Mouse (Mus musculus) intestine, postnatal 0 days (tissue): ENCODE measurements around the gene Ndufa11. TPM values are rescaled to one million over a fixed set of nuclear protein-coding genes. Genes with fewer than 3 reads are reported as not detected.
A peak's percentile ranks its signal among the peaks of the same experiment; 100 is the strongest.

Experiments
- ATAC-seq: fragments of 200-750 bp; cut with Nextera tagmentation; 2 replicates; pipeline ENCODE4 v1.8.0; 2017; ENCODE audit warnings: mild to moderate bottlenecking, moderate TSS enrichment, moderate library complexity
- H3K27ac ChIP-seq: fragments of 300-500 bp; sonication (generic); 2 replicates; pipeline ENCODE4 v1.5.1; 2014; ENCODE audit warnings: mild to moderate bottlenecking, low read depth, low read length, moderate library complexity
- H3K27me3 ChIP-seq: fragments of 300-500 bp; sonication (generic); replicated peaks from 2 replicates; pipeline ENCODE4 v1.6.1; 2014; ENCODE audit warnings: low read length, mixed read lengths; ENCODE audit not compliant: control insufficient read depth, insufficient read depth
- H3K36me3 ChIP-seq: fragments of 300-500 bp; sonication (generic); 2 replicates; pipeline ENCODE4 v1.6.1; 2014; ENCODE audit warnings: mild to moderate bottlenecking, moderate library complexity; ENCODE audit not compliant: control insufficient read depth, insufficient read depth
- H3K4me1 ChIP-seq: fragments of 300-500 bp; sonication (generic); replicated peaks from 2 replicates; pipeline ENCODE4 v1.6.1; 2014; ENCODE audit warnings: antibody characterized with exemption, low read length, mixed read lengths; ENCODE audit not compliant: control insufficient read depth, insufficient read depth
- H3K4me2 ChIP-seq: fragments of 300-500 bp; sonication (generic); replicated peaks from 2 replicates; pipeline ENCODE4 v1.6.1; 2014; ENCODE audit warnings: low read depth, mild to moderate bottlenecking, moderate library complexity
- H3K4me3 ChIP-seq: fragments of 300-500 bp; sonication (generic); 2 replicates; pipeline ENCODE4 v1.5.1; 2014; ENCODE audit warnings: low read depth, low read length
- H3K9ac ChIP-seq: fragments of 300-500 bp; sonication (generic); 2 replicates; pipeline ENCODE4 v1.6.1; 2014; ENCODE audit warnings: mild to moderate bottlenecking, low read depth, low read length
- H3K9me3 ChIP-seq: fragments of 300-500 bp; sonication (generic); 2 replicates; pipeline ENCODE4 v1.6.1; 2016; ENCODE audit warnings: mixed run types; ENCODE audit not compliant: control insufficient read depth
- CTCF ChIP-seq: sonication (generic); IDR thresholded peaks from 2 replicates; pipeline ENCODE4 v1.5.1; 2016; ENCODE audit warnings: low read depth, mild to moderate bottlenecking, control low read depth, antibody characterized with exemption, moderate library complexity
- WGBS: fragments of 180-500 bp; shearing (Covaris S2); extraction: QIAGEN DNeasy Blood & Tissue Kit; methylation state at CpG from one replicate; pipeline ENCODE4 v1.1.7; 2014; 5-methylcytosine and 5-hydroxymethylcytosine counted together
- polyA plus RNA-seq: library from polyadenylated mRNA; unstranded; fragments of >200 nt; fragmentation: Nextera tagmentation; extraction: Ambion mirVana; gene quantifications from 2 replicates; pipeline ENCODE4 v1.2.1, GENCODE M21; 2015

Ndufa11 gene
- polyA plus RNA-seq, 1 experiment from 2014 or later, result 718 TPM

- no peak for TF ChIP-seq CTCF
- Histone ChIP-seq H3K27me3 (no peaks in the 10 kb centered on the region), H3K4me1 (peaks cover 10% of the 10 kb centered on the region), H3K4me3 (no peak overlapping the region), H3K4me2 (no peak overlapping the region), H3K9me3 (no peaks in the 10 kb centered on the region), H3K36me3 (no peaks in the 10 kb centered on the region), H3K27ac (no peak overlapping the region), H3K9ac (no peak overlapping the region)
- 68% methylated on average over 3 of the region's 3 CpGs for WGBS
- ATAC-seq, result no peak
Measured at GRCm38 (mm10) chr17:56761077-56761476, 43.5 kb downstream of the Ndufa11 start.

GRCm38 (mm10) chr17:56761991-56762410 is 44.4 kb downstream of the Ndufa11 start:
- Histone ChIP-seq H3K36me3 (peaks cover 6% of the 10 kb centered on the region; the same call in 1 of the 2 replicates), H3K4me2 (peak overlapping the region; percentile 82), H3K9ac (peak overlapping the region; percentile 37; the same call in 1 of the 2 replicates), H3K4me3 (peak overlapping the region; percentile 43), H3K27me3 (no peaks in the 10 kb centered on the region), H3K4me1 (peaks cover 10% of the 10 kb centered on the region), H3K27ac (peak overlapping the region; percentile 10; the same call in 1 of the 2 replicates), H3K9me3 (no peaks in the 10 kb centered on the region)
- WGBS, result under 1% methylated on average over 26 of the region's 28 CpGs
- ATAC-seq, result peak; percentile 3
- no peak for TF ChIP-seq CTCF

- Histone ChIP-seq H3K27ac (no peak overlapping the region; the same call in 1 of the 2 replicates), H3K4me3 (no peak overlapping the region), H3K9ac (no peak overlapping the region), H3K4me1 (0 out of 2 replicates have a peak, but pooled peaks cover 4% of the 10 kb centered on the region), H3K9me3 (no peaks in the 10 kb centered on the region), H3K4me2 (peak overlapping the region; percentile 82), H3K36me3 (peaks cover 15% of the 10 kb centered on the region), H3K27me3 (no peaks in the 10 kb centered on the region)
- no peak for ATAC-seq
- WGBS, result 35% methylated on average over 27 of the region's 27 CpGs
- peak; percentile 100 for TF ChIP-seq CTCF
Measured at GRCm38 (mm10) chr17:56762769-56763731, 45.5 kb downstream of the Ndufa11 start.

- ATAC-seq, result no peak
- TF ChIP-seq CTCF, result no peak
- H3K9ac ChIP-seq, result no peak overlapping the region
Measured at GRCm38 (mm10) chr17:56763741-56764250, 46.2 kb downstream of the Ndufa11 start.

GRCm38 (mm10) chr17:56764474-56765354 is 47.1 kb downstream of the Ndufa11 start, which contains the start of gene Dus3l:
TSS of gene Dus3l (plus strand) at chr17:56764757.
- ATAC-seq, result peak; percentile 83
- H3K9me3 ChIP-seq, result no peaks in the 10 kb centered on the region

More at GRCm38 (mm10) chr17:56763741-56764250, 46.2 kb downstream of the Ndufa11 start:
- Histone ChIP-seq H3K27me3 (no peaks in the 10 kb centered on the region), H3K9me3 (no peaks in the 10 kb centered on the region), H3K27ac (no peak overlapping the region), H3K4me1 (0 out of 2 replicates have a peak, but pooled peaks cover 4% of the 10 kb centered on the region), H3K4me2 (peak overlapping the region; percentile 70), H3K4me3 (peak overlapping the region; percentile 75; the same call in 1 of the 2 replicates), H3K36me3 (peaks cover 22% of the 10 kb centered on the region)
- WGBS, result 73% methylated on average over 8 of the region's 8 CpGs

More at GRCm38 (mm10) chr17:56764474-56765354, 47.1 kb downstream of the Ndufa11 start, which contains the start of gene Dus3l:
- Histone ChIP-seq H3K4me2 (peak within 1 kb of the TSS; percentile 70), H3K36me3 (peaks cover 30% of the 10 kb centered on the region), H3K27ac (peak within 1 kb of the TSS; percentile 87), H3K4me1 (0 out of 2 replicates have a peak, but pooled peaks cover 4% of the 10 kb centered on the region), H3K4me3 (peak within 1 kb of the TSS; percentile 75), H3K27me3 (no peaks in the 10 kb centered on the region), H3K9ac (peak within 1 kb of the TSS; percentile 59)
- TF ChIP-seq CTCF, result no peak
- under 1% methylated on average over 54 of the region's 58 CpGs for WGBS
